Mouse (Mus musculus): ENCODE measurements around the gene Olfr1339.

Gene Olfr1339

DNA sequence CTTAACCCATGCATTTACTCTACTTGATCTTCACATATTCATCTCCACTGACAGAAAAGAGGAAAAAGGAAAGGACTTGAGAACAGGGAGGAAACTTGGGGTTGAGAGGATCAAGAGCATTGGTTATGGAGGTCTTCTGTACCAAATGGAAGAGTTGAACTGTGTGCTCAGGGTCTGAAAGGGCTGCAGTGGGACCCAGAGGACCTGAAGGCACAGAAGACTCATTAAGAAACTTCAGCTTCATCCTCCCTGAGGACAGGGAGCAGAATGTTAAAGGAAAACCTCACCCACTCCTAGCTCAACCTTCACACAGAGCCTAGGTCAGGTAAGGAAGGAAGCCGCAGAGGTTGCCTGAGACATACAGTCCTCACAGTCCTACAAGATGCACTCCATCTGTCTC is at the start of gene Olfr1339:
Gene Olfr1339 (plus strand): TSS at position 301 of the 400 bp plus-strand sequence.
- DNase-seq = no peak

DNA sequence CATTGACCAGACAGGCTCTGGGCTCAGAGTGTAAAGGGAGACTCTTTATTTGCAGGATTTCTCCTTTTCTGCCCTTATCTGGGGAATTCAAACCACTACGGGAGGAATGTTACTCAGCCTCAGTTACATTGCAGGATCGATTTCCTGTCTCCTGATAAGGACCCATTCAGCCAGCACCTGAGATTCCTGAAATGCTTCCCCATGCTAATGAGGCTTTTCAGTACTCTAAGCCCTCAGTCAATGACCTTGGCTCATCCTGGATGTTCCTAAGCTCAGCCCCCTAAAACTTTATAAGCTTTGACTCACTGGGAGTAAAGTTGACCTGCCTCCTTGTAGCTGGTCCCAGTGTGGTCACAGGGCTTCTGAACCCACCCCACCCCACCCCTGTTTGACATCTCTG is 44.9 kb upstream of the Olfr1339 start:
- DNase-seq = peak; percentile 1

DNA sequence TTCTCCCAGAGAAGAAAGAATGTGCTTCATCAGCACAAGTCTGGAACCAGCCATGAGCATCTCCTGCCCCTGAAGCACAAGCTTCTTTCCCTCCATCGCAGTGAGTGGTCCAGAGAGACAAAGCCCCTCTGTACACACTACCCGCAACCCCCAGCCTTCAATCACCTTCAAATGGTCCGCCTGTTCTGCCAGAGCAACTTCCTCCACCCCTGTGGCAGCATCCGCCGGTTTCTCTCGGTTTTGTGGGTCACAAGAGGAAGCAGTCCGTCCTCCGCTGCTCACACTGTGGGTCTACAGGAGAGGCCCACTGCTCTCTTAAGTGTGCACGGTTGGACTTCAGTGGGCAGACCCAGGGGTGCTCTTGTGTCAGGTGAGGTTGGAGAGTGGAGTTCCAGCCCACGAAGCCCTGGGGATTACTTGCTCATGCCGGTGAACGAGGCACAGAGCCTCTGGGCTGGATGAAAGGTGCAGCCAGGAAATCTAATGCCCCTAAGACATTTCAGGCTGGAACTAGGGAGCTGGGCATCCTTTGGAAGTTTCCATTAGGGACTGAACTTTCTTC is 39.5 kb upstream of the Olfr1339 start, which contains the start of gene Olfr1342:
Gene Olfr1342 (minus strand): TSS at position 345 of the 562 bp plus-strand sequence.
- no peak for DNase-seq

DNA sequence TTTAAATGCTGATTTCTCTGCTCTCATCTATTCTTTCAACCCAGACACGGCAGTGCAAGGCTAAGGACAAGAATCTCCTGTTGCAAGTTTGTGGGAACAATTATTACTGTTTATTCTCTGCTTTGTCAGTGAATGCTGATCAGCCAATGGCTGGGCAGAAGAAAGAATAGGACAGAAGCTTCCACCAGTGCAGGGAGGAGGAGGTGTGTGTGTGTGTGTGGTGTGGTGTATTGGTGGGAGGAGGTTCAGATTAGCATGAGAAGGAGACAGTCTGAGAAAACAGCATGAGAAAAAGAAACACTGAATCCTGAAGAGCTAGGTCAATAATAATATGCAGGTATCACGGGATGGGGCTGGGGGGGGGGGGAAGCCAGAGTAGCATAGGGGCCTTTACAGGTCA is 38.2 kb upstream of the Olfr1339 start:
- DNase-seq = no peak

DNA sequence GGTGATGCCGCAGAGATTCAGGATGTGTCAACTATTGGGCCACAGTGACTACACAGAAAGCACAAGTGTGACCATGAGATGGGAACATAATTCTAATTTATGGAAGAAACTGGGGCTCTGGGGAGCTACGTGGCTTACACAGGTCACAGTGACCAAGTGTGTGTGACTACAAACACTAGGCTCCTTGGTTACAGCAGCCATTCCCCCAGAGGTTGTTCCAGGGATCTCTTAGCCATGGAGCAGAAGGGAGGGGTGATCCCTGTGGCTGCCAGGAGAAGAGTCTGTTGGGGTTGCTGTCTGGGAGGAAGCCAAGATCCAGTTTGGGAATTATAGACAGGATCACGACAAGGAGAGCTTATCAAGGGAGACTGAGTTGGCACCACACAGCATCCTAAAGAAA is 28.8 kb upstream of the Olfr1339 start, which contains the start of gene Olfr1341:
Gene Olfr1341 (plus strand): TSS at position 301 of the 400 bp plus-strand sequence.
- no peak for DNase-seq

DNA sequence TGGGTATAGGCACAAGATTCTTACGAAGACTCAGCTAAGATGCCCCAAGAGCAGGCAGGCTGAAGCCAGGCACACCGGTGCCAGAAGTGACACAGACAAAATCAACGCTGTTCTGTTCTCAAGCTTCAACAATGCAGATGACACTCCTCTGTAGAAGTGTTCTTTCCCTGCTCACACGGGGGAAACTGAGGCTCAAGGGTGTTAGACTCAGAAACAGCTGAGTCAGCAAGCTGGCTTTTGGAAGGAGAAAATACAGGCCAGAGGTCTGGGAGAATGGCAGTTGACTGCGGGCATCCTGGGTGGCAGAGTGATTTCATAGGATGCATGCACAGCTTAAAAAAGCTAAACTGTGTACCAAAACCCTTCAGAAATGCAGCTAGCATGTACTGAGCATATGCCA is 23.9 kb upstream of the Olfr1339 start:
- no peak for DNase-seq

DNA sequence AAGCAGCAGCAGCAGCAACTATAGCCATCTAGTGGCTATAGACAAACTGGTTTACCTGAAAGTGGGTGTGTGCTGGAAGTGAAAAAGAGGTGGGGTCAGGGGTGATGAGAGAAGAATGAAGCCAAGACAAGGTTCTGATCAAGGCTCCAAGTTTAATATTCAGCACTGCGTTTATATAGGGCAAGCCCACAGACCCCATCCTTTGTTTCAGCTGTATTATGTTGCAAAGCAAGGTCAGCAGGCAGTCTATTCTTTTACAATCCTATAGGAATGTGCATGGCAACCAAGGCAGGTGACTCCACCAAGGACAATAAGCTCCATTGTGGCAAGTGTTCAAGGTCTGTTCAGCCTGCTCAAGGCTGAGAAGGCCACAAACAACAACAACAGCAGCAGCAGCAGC is 20.3 kb upstream of the Olfr1339 start:
- DNase-seq = no peak

DNA sequence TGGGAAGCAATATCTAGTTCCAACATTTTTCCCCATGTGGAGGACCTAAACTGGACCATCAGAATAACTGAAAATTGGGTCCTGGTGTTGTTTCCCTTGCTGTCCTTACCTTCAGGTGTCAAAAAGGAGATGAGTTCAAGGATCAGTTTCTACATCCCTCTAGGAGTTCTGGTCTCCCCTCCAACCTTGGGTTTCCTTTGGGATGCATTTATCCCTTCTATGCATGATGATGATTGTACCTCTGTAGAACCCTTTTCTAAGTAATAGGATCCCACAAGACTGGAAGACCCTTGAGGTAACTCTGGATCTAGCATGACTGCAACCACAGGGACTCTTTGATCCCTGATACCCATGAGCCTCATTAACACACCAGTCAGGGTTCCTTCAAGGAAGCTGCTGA is 12.1 kb upstream of the Olfr1339 start, which contains the start of gene Olfr1340:
Gene Olfr1340 (plus strand): TSS at position 301 of the 400 bp plus-strand sequence.
- DNase-seq = no peak

DNA sequence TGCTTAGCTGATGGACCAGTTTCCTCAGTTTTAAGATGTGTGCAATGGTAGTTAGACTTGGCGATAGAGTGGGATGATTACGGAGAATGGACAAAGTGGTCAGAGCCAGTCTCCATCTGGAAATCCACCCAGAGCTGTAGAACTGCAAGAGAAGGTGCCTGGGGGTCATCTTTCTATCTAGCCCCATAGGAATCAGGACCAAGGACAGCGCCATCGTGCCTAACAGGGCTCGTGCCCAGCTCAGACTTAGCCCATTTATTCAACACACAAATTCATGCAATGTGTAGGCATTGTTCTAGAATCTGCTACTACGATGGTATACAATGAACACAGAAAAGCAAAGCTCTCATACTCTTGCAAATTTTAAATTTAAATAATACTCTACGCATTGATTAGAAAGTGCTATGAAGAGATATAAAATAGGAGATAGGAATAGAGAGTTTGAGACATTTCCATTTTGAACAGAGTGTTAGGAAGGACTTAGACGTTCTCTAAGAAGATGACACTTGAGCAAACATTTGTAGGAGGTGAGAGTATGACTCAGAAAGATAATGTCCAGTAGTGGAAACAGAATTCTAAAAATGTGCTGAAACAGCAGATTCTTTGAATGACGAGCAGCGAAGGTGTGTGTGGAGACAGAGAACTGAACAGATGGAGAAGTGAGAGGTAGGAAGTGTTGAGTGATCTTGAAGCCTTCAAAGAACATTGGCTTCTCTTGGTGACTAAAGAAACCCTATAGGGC is 10.1 kb upstream of the Olfr1339 start:
- peak; percentile 37 for DNase-seq

DNA sequence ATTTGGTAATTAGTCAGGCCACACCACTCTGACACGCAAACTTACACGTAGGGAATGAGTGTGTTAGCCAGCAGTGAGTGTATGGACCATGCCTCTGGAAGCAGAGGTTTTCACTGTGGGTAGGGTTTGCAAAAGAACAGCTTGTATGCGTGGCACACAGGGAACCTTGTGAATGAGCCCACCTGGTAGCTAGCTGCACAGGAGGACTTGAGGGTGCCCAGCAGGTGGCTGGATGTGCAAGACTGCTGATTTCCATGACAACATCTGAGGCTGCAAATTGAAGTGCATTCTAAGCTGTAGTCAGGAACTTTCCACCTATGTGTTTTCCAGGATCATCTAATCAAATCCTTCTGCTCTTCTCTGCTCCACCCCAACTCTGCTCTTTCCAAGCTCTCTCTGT is 7.6 kb downstream of the Olfr1339 start:
- no peak for DNase-seq

DNA sequence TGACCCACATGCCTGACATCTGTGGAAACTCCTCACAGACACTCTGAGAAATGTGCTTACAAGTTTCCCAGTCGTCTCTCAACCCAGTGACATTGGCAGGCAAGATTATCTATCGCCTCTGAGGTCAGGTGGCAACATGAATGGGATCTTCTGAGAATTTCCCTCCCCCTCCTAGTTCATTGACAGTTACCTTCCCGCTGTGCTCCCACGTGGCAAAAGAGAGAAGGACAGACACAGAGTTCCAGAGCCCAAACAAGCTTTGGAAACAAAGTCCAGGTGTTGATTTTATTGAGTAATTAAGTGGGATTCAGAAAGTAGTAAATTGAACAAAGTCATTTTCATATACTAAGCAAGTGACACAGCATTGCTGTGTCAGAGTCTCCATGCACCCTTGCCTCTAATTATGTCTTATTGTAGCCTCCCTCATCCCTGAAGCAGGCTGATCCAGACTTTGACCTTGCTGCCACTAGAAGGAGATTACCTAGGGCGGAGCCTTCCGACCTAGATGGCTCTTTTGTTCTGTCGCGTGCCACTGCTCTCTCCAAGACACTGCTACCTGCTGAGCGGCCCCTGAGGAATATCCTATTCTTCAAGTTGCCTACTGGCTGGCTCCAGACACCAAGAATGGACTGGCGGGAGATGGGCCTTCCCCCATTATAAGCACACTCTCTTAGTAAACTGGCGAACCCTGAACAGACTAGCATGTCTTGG is 9.2 kb downstream of the Olfr1339 start:
- DNase-seq = no peak

DNA sequence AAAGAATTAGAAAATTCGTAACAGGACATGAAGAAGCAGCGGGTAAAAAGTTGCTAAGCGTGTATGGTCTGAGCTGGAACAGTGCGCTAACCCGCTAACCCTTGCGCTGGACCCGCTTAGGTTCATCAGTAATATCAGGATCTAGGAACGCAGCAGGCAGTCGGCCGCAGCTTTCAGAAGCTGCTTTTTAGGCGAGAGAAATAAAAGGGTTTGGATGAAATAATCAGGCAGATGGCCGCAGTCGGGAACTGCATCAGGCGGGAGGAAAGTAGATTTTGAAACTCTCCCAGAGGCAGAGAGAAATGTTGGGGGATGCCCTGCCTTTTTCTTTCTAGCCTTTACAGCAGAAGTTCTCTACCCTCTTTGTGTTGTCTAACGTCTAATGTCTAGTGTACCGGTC is 9.9 kb downstream of the Olfr1339 start:
- no peak for DNase-seq

DNA sequence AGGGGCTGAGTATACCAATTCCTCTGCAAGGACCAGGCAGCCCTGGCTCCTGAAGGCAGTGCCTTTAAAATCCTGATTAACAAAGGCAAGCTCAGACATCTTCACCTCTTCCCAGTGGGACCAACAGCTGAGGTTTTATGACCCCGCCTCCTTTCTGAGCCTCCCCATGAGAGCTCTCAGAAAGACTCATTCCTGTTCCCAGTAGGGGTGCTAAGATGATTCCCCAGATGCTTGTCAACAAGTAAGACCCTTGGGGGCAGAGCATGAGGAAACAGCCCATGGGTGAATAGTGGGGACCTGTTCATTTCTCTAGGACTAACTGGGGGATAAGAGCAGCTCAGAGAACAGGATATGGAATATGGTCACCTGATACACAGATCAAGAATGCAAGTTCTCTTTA is 26.7 kb downstream of the Olfr1339 start, which contains the start of gene Olfr1338:
Gene Olfr1338 (minus strand): TSS at position 101 of the 400 bp plus-strand sequence.
- DNase-seq = no peak

DNA sequence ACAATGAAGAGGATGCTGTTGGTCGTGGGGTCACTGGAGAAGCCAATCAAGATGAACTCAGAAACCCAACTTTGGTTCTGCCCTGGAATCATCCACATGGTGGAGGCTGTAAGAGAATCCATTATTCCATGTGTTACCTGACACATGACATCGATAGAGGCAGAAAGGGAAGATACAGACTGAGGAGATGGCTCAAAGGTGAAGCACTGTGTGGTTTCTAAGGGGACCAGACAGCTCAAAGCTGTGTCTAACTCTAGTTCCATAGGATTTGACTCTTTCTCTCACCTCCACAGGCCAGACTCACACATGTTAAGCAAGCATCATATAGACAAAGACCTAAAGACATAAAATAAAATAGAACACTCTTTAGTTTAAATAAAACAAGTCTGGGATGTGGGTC is 50.5 kb downstream of the Olfr1339 start, which contains the start of gene Olfr1337:
Gene Olfr1337 (minus strand): TSS at position 101 of the 400 bp plus-strand sequence.
- no peak for DNase-seq
